Mouse (Mus musculus): ENCODE measurements at regions not wholly inside any gene's neighbourhood (a gene's known extent, or its start where the extent isn't known, plus 50 kb on each side); places are given as distances from the start of the nearest gene placed in this dataset.

- DNase-seq = no peak
These were observed 194.5 kb downstream of the Gm5426 start for GRCm38 (mm10) chr10:96330639-96331487.

- DNase-seq = peak; percentile 63
These were observed 196.4 kb downstream of the Gm5426 start for GRCm38 (mm10) chr10:96332731-96333201.

GRCm38 (mm10) chr10:96333224-96333623 is 196.8 kb downstream of the Gm5426 start:
- DNase-seq = peak; percentile 22

- no peak for DNase-seq
These were observed 199.9 kb downstream of the Gm5426 start for GRCm38 (mm10) chr10:96336271-96336670.

GRCm38 (mm10) chr10:96337088-96337666 is 200.8 kb downstream of the Gm5426 start:
- no peak for DNase-seq

- peak; percentile 38 for DNase-seq
These were observed 201.6 kb downstream of the Gm5426 start for GRCm38 (mm10) chr10:96337797-96338608.

GRCm38 (mm10) chr10:96338609-96338978 is 202.2 kb downstream of the Gm5426 start:
- no peak for DNase-seq

GRCm38 (mm10) chr10:96342476-96342875 is 206.1 kb downstream of the Gm5426 start:
- DNase-seq = no peak

- no peak for DNase-seq
These were observed 207.3 kb downstream of the Gm5426 start for GRCm38 (mm10) chr10:96343666-96344065.

- no peak for DNase-seq
These were observed 214.3 kb downstream of the Gm5426 start for GRCm38 (mm10) chr10:96350692-96351091.

- DNase-seq = no peak
These were observed 214.9 kb downstream of the Gm5426 start for GRCm38 (mm10) chr10:96351320-96351719.

GRCm38 (mm10) chr10:96356980-96357624 is 220.7 kb downstream of the Gm5426 start:
- no peak for DNase-seq

- no peak for DNase-seq
These were observed 221.2 kb downstream of the Gm5426 start for GRCm38 (mm10) chr10:96357632-96358031.

GRCm38 (mm10) chr10:96358984-96359383 is 222.6 kb downstream of the Gm5426 start:
- no peak for DNase-seq

- no peak for DNase-seq
These were observed 225.8 kb downstream of the Gm5426 start for GRCm38 (mm10) chr10:96362211-96362610.

- no peak for DNase-seq
These were observed 227.5 kb downstream of the Gm5426 start for GRCm38 (mm10) chr10:96363867-96364266.

- no peak for DNase-seq
These were observed 228.7 kb downstream of the Gm5426 start for GRCm38 (mm10) chr10:96365101-96365500.

- DNase-seq = no peak
These were observed 230.5 kb downstream of the Gm5426 start for GRCm38 (mm10) chr10:96366871-96367270.

- DNase-seq = peak; percentile 44
These were observed 234.3 kb downstream of the Gm5426 start for GRCm38 (mm10) chr10:96370547-96371320.

GRCm38 (mm10) chr10:96371321-96371653 is 234.9 kb downstream of the Gm5426 start:
- DNase-seq = no peak

- DNase-seq = no peak
These were observed 236.4 kb downstream of the Gm5426 start for GRCm38 (mm10) chr10:96372616-96373346.
